Mouse (Mus musculus): Measurements from ENCODE around the gene Rad54l2.
A peak's percentile ranks its signal among the peaks of the same experiment; 100 is the strongest.

DNA sequence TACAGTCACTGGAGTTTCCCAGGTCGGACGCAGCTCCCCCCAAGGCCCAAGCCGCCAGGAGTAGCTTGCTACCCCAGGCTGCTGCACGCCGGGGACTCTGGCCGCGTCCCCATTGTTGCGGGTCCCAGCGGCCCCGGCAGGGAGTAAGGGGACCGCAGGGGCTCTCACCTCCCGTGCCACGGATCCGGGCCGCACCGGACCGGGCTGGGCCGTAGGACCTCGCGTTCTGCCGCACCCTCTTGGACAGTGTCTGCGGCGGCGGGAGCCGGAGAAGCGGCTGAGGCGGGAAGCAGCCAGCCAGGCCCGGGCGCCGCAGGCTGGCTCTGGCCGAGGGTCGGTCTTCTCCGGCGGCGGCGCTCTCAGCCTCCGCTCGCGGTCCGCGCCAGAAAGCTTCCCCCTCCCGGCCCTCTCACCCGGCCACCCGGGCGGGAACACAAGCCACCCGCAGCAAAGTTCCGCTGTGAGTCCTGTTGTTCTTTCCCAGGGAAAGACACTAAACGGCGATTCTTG, at the start of gene Rad54l2:
- TF ChIP-seq CTCF (IDR thresholded peaks at IDR 0.05) (peak; percentile 36), EP300 (IDR thresholded peaks at IDR 0.05) (no peak)

All from lung, postnatal 0 days (tissue).